Mouse (Mus musculus) testis, adult 2 months (tissue): ENCODE data around the gene Gramd4.

Experiments used
- CTCF ChIP-seq: fragments of 200-500 bp; IDR thresholded peaks from 2 replicates; pipeline ENCODE4 v1.5.1; 2012; ENCODE audit warnings: low read depth, mild to moderate bottlenecking, inconsistent platforms, low read length, moderate library complexity; ENCODE audit not compliant: control insufficient read depth, insufficient read depth, insufficient replicate concordance
- POLR2A ChIP-seq: fragments of 200-500 bp; IDR thresholded peaks from 2 replicates; pipeline ENCODE4 v1.6.1; 2012; ENCODE audit warnings: low read depth, mild to moderate bottlenecking, inconsistent platforms, low read length, moderate library complexity; ENCODE audit not compliant: control insufficient read depth

- TF ChIP-seq CTCF (no peak), POLR2A (no peak)
Measured at GRCm38 (mm10) chr15:86160906-86161305, 103.4 kb downstream of the Gramd4 start.
